Mouse (Mus musculus) mesoderm, embryonic 11.5 days (tissue): ENCODE data around the gene Gcn1l1.
A peak's percentile ranks its signal among the peaks of the same experiment; 100 is the strongest.

ENCODE experiments used
- DNase-seq: peaks from one replicate; pipeline ENCODE4 v3.0.0-alpha.2; 2012; ENCODE audit warnings: low read depth, low spot score

Gene Gcn1l1

DNA sequence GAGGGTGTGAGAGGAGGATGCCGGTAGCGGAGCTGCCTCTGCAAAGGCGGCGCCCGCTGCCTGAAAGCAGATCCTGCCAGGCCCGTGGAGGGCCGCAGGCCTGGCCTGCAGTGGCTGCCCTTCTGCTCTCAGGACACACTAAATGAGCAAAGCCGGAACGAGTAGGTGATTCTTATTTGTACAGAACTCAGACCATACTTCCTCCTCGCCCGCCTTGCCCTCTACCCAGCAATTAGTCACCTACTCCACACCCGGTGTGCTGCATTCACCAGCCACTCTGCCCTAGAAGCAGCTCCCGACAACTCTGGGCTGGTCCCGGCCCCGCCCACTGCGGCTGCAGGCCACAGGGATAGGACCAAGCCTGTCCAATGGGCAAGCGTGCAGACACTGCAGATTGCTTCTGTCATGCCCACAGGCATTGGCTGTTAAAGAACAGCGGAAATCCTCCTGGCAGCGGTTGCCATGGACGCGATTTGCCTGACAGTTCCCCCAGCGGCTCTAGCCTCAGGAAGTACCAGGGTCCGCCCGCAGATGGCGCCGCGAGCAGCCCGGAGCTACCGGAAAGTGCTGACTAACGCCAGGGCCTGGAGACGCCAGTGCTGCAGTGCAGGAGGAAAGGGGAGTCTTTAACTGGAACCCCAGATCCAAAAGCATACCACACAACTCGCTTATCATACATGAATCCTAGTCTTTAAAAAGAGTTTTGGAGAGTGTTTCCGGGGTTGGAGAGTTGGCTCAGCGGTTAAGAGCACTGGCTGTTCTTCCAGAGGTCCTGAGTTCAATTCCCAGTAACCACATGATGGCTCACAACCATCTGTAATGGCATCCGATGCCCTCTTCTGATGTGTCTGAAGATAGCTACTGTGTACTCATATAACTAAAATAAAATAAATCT lies 87.9 kb downstream of the Gcn1l1 start:
- peak; percentile 98 for DNase-seq

- no peak for DNase-seq
These were observed 88.7 kb downstream of the Gcn1l1 start for GRCm38 (mm10) chr5:115653776-115654175.

GRCm38 (mm10) chr5:115656677-115657076 lies 91.6 kb downstream of the Gcn1l1 start:
- DNase-seq: no peak

GRCm38 (mm10) chr5:115657234-115657633 lies 92.2 kb downstream of the Gcn1l1 start:
- DNase-seq: no peak

DNA sequence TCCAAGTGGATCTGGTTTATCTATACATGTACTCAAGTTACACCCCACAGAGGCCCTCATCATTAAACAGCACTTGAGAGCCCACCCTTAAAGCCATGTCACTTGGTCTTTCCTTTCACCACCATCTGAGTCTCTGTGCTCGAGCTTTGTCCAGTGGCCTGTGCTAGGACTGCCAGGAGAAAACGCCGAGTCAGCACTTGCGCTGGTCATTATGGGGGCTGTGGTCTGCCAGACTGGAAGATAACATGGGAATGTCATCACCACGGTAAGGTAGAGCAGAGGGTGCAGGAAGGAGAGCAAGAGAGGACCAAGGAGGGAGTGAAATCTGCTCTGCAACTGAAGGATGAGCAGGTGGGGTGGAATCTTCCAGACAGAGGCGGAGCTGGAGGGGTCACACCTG lies 93.3 kb downstream of the Gcn1l1 start:
- no peak for DNase-seq

GRCm38 (mm10) chr5:115662658-115663057 lies 97.6 kb downstream of the Gcn1l1 start:
- no peak for DNase-seq

- no peak for DNase-seq
These were observed 101.5 kb downstream of the Gcn1l1 start for GRCm38 (mm10) chr5:115666366-115667065.

GRCm38 (mm10) chr5:115667210-115667609 lies 102.2 kb downstream of the Gcn1l1 start:
- DNase-seq: no peak

DNA sequence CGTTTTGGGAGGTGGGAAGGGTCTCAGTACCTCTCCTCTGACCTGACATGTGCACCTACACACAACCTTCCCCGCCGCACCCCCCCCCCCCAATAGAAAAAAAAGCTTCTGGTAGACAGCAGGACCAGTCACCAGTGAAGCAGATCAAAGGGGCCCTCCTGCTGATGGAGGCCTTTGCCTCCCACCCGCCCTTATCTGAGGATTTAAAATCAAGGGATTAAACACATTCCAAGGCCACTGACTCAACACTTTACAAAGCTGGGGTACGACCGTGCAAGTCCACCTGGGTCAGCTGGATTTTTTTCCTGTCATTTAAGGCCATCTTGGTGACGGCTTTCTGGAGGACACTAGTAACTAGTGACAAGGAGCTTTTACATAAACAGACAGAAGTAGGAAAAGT lies 102.8 kb downstream of the Gcn1l1 start:
- no peak for DNase-seq

- no peak for DNase-seq
These were observed 103.9 kb downstream of the Gcn1l1 start for GRCm38 (mm10) chr5:115668986-115669385.

DNA sequence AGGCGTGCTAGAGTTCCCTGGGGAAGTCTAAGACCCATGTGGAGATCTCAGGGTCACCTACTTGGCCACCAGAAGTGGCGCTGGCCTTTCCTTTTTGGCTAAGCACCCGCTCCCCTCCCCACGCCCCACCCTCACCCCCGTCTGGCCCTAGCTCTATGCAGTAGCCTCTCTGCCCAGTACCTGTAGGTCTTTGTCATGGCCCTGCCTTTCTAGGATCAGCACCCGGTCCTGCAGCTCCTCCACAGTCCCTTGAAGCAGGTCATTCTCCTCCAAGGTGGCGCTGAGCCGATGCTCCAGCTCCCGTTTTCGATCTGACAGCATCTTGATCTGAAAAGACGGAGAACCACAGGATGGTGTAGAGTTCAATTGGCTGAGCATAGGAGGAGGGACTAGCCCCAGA lies 104.9 kb downstream of the Gcn1l1 start:
- DNase-seq: no peak

DNA sequence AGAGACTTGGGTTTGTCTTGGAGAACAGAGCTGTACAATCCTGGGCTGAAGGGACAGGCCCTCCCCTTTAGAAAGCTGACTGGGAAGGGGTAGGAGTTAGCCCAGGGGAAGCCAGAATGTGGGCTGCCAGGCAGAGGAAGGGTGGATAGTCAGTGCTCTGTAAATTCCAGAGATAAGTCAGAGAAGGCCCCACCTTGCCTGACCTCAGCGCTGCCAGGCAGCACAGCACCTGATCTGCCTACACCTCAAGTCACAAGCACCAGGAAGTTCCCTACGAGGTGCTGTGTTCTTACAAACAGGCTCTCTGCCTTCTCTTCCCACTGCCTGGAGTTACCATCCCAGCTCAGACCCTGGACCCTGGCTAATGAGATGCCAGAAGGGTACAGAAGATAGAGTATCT lies 105.4 kb downstream of the Gcn1l1 start:
- DNase-seq: no peak

- no peak for DNase-seq
These were observed 106.8 kb downstream of the Gcn1l1 start for GRCm38 (mm10) chr5:115671846-115672245.
